Mouse (Mus musculus): Measurements from ENCODE around the gene Zfp2. TPM values are rescaled to one million over a fixed set of nuclear protein-coding genes. Genes with fewer than 3 reads are reported as not detected.
A peak's percentile ranks its signal among the peaks of the same experiment; 100 is the strongest.

The Zfp2 gene
- polyA plus RNA-seq, 1 experiment from 2014 or later = 59.9 TPM

DNA sequence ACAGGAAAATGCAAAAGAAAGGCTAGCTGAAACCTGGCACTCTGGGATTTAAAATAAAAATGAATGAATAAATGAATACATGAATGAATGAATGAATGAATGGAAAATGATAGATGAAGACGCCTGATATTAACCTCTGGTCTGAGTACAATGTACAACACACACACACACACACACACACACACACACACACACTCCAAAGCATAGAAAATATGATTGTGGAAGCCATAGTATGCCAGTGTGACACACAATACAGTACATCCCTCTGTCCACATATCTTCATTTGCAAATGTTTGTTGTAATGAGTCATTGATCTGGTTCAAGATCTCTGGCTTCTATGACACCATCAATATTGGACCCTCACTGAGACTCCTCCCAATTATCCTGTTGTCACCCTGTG is 16.1 kb upstream of the Zfp2 start:
- DNase-seq = peak; percentile 8
- H3K27me3 ChIP-seq (ENCODE audit: control insufficient read depth, insufficient read depth, low read length) = 0 out of 2 replicates have a peak, but pooled peaks cover 4% of the 10 kb centered on the region
- peak overlapping the region; percentile 93 for H3K4me2 ChIP-seq (ENCODE audit: low read length)
- H3K4me1 ChIP-seq (ENCODE audit: control insufficient read depth, insufficient read depth, low read length) = peaks cover 6% of the 10 kb centered on the region; the same call in 1 of the 2 replicates
- no peaks in the 10 kb centered on the region for H3K36me3 ChIP-seq (ENCODE audit: control insufficient read depth, insufficient read depth, low read length)
- H3K9me3 ChIP-seq (ENCODE audit: control insufficient read depth, low read length) = no peaks in the 10 kb centered on the region
- peak overlapping the region; percentile 81 for H3K27ac ChIP-seq (replicated peaks; ENCODE audit: low read depth, low read length)
- no peak overlapping the region for H3K9ac ChIP-seq (replicated peaks; ENCODE audit: low read length)
- H3K4me3 ChIP-seq (replicated peaks; ENCODE audit: low read depth, low read length) = peak overlapping the region; percentile 52; the same call in 1 of the 2 replicates
- 59% methylated on average over 1 of the region's 1 CpGs for WGBS
- ATAC-seq (ENCODE audit: low FRiP score, low TSS enrichment) = peak; percentile 53; the same call in 1 of the 2 replicates

DNA sequence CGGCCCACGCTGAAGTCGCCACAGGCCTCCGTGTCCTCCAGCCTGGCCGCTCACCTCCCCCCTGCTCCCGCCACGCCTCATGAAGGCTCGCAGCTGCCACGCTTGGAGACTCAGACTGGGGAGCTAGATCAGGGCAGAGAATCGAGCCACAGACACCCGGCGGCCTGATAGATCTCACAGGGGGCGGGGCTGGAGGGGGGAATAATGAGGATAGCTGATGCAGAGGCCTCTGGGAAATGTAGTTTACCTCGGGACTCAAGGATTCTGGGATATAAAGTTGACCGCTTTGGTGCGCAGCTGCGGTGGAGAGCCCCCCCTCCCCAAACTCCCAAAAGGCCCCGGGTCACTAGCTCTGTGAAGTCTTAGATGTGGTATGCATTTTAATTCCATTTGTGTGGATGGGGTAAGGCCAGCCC is 15.5 kb upstream of the Zfp2 start, which contains the start of gene Zfp354b:
TSS of gene Zfp354b (minus strand) at position 183 of the 416 bp plus-strand sequence.
- Histone ChIP-seq H3K27me3 (ENCODE audit: control insufficient read depth, insufficient read depth, low read length) (0 out of 2 replicates have a peak, but pooled peaks cover 4% of the 10 kb centered on the region), H3K4me3 (replicated peaks; ENCODE audit: low read depth, low read length) (peak within 1 kb of the TSS; percentile 52), H3K36me3 (ENCODE audit: control insufficient read depth, insufficient read depth, low read length) (no peaks in the 10 kb centered on the region), H3K4me2 (ENCODE audit: low read length) (peak within 1 kb of the TSS; percentile 93), H3K27ac (replicated peaks; ENCODE audit: low read depth, low read length) (peak within 1 kb of the TSS; percentile 81), H3K9ac (replicated peaks; ENCODE audit: low read length) (peak within 1 kb of the TSS; percentile 49), H3K9me3 (ENCODE audit: control insufficient read depth, low read length) (no peaks in the 10 kb centered on the region), H3K4me1 (ENCODE audit: control insufficient read depth, insufficient read depth, low read length) (peaks cover 6% of the 10 kb centered on the region; the same call in 1 of the 2 replicates)
- peak; percentile 97 for DNase-seq
- WGBS = under 1% methylated on average over 18 of the region's 18 CpGs
- peak; percentile 96 for ATAC-seq (ENCODE audit: low FRiP score, low TSS enrichment)

DNA sequence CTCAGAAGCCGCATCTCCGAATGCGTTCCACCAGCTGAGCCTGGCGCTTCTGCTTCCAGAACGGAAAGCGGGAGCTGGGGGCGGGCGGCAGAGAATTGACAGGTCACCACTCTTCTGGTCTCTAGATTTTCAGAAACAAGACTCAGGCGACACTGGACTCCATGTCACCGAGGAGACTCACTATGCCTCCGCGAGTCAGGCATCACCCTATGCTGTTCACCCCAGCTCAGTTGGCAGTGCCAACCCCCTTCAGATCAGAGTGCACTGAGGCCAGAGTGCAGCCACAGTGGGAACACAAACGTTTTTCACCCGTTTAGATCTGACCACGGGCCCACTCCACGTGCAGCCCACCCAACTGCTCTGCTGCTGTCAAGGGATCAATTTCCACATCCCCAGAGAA is 15.1 kb upstream of the Zfp2 start:
- WGBS = 3% methylated on average over 16 of the region's 16 CpGs
- Histone ChIP-seq H3K4me3 (replicated peaks; ENCODE audit: low read depth, low read length) (peak overlapping the region; percentile 52), H3K4me2 (ENCODE audit: low read length) (peak overlapping the region; percentile 93), H3K9me3 (ENCODE audit: control insufficient read depth, low read length) (no peaks in the 10 kb centered on the region), H3K36me3 (ENCODE audit: control insufficient read depth, insufficient read depth, low read length) (no peaks in the 10 kb centered on the region), H3K27me3 (ENCODE audit: control insufficient read depth, insufficient read depth, low read length) (0 out of 2 replicates have a peak, but pooled peaks cover 4% of the 10 kb centered on the region), H3K4me1 (ENCODE audit: control insufficient read depth, insufficient read depth, low read length) (peaks cover 6% of the 10 kb centered on the region; the same call in 1 of the 2 replicates), H3K9ac (replicated peaks; ENCODE audit: low read length) (peak overlapping the region; percentile 49), H3K27ac (replicated peaks; ENCODE audit: low read depth, low read length) (peak overlapping the region; percentile 81)
- peak; percentile 66; the same call in 1 of the 2 replicates for ATAC-seq (ENCODE audit: low FRiP score, low TSS enrichment)
- peak; percentile 61 for DNase-seq

DNA sequence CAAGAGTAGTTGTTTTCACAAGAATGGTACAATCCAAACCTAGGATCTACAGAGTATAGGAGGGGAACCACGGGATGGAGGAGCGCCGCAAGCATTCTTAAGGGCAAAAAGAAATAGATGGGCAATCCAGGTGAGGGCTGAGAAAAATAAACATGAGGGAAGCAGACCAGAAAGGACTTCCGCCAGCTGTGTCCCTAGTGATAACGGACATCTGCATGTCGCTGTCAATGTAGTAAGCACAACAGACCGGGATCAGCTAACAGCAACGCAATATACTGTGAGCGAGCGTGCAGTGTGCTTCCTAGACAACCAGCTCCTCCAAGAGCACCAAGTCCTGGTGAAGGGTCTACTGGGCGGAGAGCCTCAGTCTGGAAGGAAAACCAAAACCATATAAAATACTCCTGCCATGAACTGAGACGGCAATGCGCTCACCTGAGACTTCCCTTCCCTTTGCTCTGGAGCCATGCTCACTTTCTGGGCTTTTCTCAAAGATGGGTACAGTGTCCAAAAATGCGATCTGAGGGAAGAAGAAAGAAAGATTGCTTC is 14.6 kb upstream of the Zfp2 start:
- ATAC-seq (ENCODE audit: low FRiP score, low TSS enrichment) = no peak
- H3K4me1 ChIP-seq (ENCODE audit: control insufficient read depth, insufficient read depth, low read length) = peaks cover 6% of the 10 kb centered on the region; the same call in 1 of the 2 replicates
- peak overlapping the region; percentile 52 for H3K4me3 ChIP-seq (replicated peaks; ENCODE audit: low read depth, low read length)
- peak overlapping the region; percentile 49 for H3K9ac ChIP-seq (replicated peaks; ENCODE audit: low read length)
- H3K9me3 ChIP-seq (ENCODE audit: control insufficient read depth, low read length) = no peaks in the 10 kb centered on the region
- no peaks in the 10 kb centered on the region for H3K36me3 ChIP-seq (ENCODE audit: control insufficient read depth, insufficient read depth, low read length)
- H3K27ac ChIP-seq (replicated peaks; ENCODE audit: low read depth, low read length) = peak overlapping the region; percentile 81
- 0 out of 2 replicates have a peak, but pooled peaks cover 4% of the 10 kb centered on the region for H3K27me3 ChIP-seq (ENCODE audit: control insufficient read depth, insufficient read depth, low read length)
- WGBS = 24% methylated on average over 14 of the region's 14 CpGs
- peak overlapping the region; percentile 93 for H3K4me2 ChIP-seq (ENCODE audit: low read length)
- DNase-seq = peak; percentile 55

DNA sequence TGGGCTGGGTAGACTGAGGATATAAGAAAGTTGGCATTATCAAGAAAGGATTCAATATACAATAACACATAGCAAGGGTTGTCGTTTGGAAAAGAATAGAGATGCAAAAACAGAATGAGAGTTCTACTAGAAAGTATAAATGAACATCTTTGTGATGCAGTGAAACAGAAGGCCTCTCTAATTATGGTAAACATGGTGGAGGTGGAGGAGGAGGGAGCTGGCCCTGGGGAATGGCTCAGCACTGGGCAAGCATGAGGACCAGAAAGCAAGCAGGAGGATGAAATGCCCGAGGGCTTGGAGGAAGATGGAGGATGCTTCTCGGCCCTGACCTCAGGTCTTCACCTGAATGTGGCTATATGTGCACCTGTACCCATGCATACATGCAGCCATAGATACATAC is 1.5 kb downstream of the Zfp2 start:
- Histone ChIP-seq H3K4me2 (ENCODE audit: low read length) (peak overlapping the region; percentile 49; the same call in 1 of the 2 replicates), H3K9ac (replicated peaks; ENCODE audit: low read length) (no peak overlapping the region), H3K9me3 (ENCODE audit: control insufficient read depth, low read length) (peaks cover 30% of the 10 kb centered on the region), H3K27me3 (ENCODE audit: control insufficient read depth, insufficient read depth, low read length) (no peaks in the 10 kb centered on the region), H3K36me3 (ENCODE audit: control insufficient read depth, insufficient read depth, low read length) (peaks cover 29% of the 10 kb centered on the region), H3K4me1 (ENCODE audit: control insufficient read depth, insufficient read depth, low read length) (peaks cover 4% of the 10 kb centered on the region; the same call in 1 of the 2 replicates), H3K4me3 (replicated peaks; ENCODE audit: low read depth, low read length) (no peak overlapping the region), H3K27ac (replicated peaks; ENCODE audit: low read depth, low read length) (no peak overlapping the region)
- DNase-seq (no peak), ATAC-seq (ENCODE audit: low FRiP score, low TSS enrichment) (no peak)
- WGBS = 95% methylated on average over 3 of the region's 3 CpGs

DNA sequence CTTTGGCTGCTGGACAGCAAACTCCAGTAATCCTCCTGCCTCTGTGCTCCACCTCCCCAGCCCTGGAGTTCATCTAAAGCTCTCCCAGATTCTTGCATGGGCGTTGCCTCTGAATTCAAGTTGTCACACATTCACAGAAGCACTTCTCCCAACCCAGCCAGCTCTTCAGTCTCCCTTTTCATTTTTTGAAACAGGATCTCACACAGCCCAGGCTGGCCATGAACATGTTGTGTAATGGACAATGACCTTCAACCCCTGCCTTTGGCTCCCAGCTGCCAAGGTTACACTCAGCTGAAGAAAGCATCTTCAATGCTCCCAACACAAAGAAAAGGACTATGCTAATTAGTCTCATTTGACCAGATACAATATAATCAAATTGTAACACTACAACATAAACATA is 2.7 kb downstream of the Zfp2 start:
- H3K4me1 ChIP-seq (ENCODE audit: control insufficient read depth, insufficient read depth, low read length) = peaks cover 4% of the 10 kb centered on the region; the same call in 1 of the 2 replicates
- ATAC-seq (ENCODE audit: low FRiP score, low TSS enrichment) = no peak
- no peak overlapping the region for H3K4me2 ChIP-seq (ENCODE audit: low read length)
- H3K27me3 ChIP-seq (ENCODE audit: control insufficient read depth, insufficient read depth, low read length) = no peaks in the 10 kb centered on the region
- WGBS = 100% methylated on average over 1 of the region's 1 CpGs
- peaks cover 36% of the 10 kb centered on the region for H3K9me3 ChIP-seq (ENCODE audit: control insufficient read depth, low read length)
- H3K36me3 ChIP-seq (ENCODE audit: control insufficient read depth, insufficient read depth, low read length) = peaks cover 41% of the 10 kb centered on the region
- DNase-seq = no peak
- H3K27ac ChIP-seq (replicated peaks; ENCODE audit: low read depth, low read length) = no peak overlapping the region
- H3K9ac ChIP-seq (replicated peaks; ENCODE audit: low read length) = no peak overlapping the region
- no peak overlapping the region for H3K4me3 ChIP-seq (replicated peaks; ENCODE audit: low read depth, low read length)

DNA sequence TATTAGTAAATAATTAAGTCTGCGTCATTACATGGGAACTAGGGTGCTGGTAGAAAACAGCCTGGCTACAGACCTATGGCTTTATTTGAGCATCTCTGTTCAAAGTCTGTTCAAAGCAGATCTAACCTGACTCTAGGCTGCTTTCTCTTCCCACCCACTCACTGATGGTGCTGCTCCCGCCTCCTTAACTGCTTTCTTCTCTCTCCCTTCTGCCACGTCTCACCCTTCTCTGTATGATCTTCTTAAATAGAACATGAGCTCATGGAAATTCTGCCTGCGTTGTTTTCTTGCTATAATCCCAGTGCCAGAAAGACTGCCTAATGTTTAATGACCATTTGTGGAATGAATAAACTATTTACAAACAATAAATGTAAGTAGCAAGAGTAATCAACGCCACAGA is 7.8 kb downstream of the Zfp2 start:
- Histone ChIP-seq H3K27ac (replicated peaks; ENCODE audit: low read depth, low read length) (no peak overlapping the region), H3K4me3 (replicated peaks; ENCODE audit: low read depth, low read length) (no peak overlapping the region), H3K4me1 (ENCODE audit: control insufficient read depth, insufficient read depth, low read length) (no peaks in the 10 kb centered on the region), H3K36me3 (ENCODE audit: control insufficient read depth, insufficient read depth, low read length) (peaks cover 91% of the 10 kb centered on the region), H3K27me3 (ENCODE audit: control insufficient read depth, insufficient read depth, low read length) (no peaks in the 10 kb centered on the region), H3K9ac (replicated peaks; ENCODE audit: low read length) (no peak overlapping the region), H3K9me3 (ENCODE audit: control insufficient read depth, low read length) (peaks cover 71% of the 10 kb centered on the region), H3K4me2 (ENCODE audit: low read length) (no peak overlapping the region)
- ATAC-seq (ENCODE audit: low FRiP score, low TSS enrichment) (no peak), DNase-seq (no peak)
- WGBS = 82% methylated on average over 5 of the region's 5 CpGs

DNA sequence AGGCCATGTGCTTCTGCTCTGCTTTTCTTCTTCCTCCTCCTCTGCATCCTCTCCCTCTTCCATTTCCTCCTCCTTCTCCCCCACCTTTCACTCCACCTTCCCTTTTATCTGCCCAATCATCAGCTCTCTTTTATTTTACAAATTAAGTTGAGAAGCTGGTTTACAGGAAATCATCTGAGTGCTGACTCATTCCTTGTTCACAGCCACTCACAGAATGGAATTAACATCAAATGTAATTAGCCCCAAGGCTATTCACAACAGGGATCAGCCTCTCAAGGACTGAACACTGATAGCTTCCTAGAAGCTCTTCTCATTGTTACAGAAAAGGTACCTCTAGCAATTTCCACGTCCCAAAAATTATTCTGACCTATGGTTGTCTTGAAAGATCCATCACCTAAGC is 18.6 kb downstream of the Zfp2 start:
- DNase-seq = no peak
- peaks cover 66% of the 10 kb centered on the region for H3K9me3 ChIP-seq (ENCODE audit: control insufficient read depth, low read length)
- WGBS = 88% methylated on average over 1 of the region's 1 CpGs

DNA sequence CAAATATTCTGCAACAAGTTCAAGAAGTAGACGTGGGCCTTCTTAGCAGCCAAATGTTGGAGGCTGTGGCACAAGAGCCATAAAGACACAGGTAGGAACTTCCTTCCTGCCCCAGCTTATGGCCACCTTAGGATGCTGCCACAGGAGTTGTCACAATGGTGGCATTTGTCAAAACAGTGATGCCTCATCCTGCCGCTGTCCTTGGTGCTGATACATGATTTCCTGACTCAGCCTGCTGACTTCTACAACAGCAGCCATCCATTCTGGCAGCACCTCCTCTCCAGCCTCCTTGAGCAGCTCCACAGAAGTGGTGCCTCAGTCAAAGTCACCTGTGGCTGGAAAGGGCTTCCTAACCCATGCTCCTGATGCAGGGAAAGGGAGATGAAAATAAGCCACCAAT is 23.5 kb downstream of the Zfp2 start:
- Histone ChIP-seq H3K9ac (replicated peaks; ENCODE audit: low read length) (no peak overlapping the region), H3K36me3 (ENCODE audit: control insufficient read depth, insufficient read depth, low read length) (no peaks in the 10 kb centered on the region), H3K27me3 (ENCODE audit: control insufficient read depth, insufficient read depth, low read length) (no peaks in the 10 kb centered on the region), H3K4me2 (ENCODE audit: low read length) (no peak overlapping the region), H3K4me3 (replicated peaks; ENCODE audit: low read depth, low read length) (no peak overlapping the region), H3K27ac (replicated peaks; ENCODE audit: low read depth, low read length) (no peak overlapping the region), H3K9me3 (ENCODE audit: control insufficient read depth, low read length) (peaks cover 21% of the 10 kb centered on the region), H3K4me1 (ENCODE audit: control insufficient read depth, insufficient read depth, low read length) (no peaks in the 10 kb centered on the region)
- ATAC-seq (ENCODE audit: low FRiP score, low TSS enrichment) (no peak), DNase-seq (no peak)
- 60% methylated on average over 2 of the region's 2 CpGs for WGBS

More for the DNA sequence above, 18.6 kb downstream of the Zfp2 start:
- Histone ChIP-seq H3K9ac (replicated peaks; ENCODE audit: low read length) (no peak overlapping the region), H3K4me3 (replicated peaks; ENCODE audit: low read depth, low read length) (no peak overlapping the region), H3K4me1 (ENCODE audit: control insufficient read depth, insufficient read depth, low read length) (no peaks in the 10 kb centered on the region), H3K27ac (replicated peaks; ENCODE audit: low read depth, low read length) (no peak overlapping the region), H3K27me3 (ENCODE audit: control insufficient read depth, insufficient read depth, low read length) (no peaks in the 10 kb centered on the region), H3K4me2 (ENCODE audit: low read length) (no peak overlapping the region), H3K36me3 (ENCODE audit: control insufficient read depth, insufficient read depth, low read length) (peaks cover 43% of the 10 kb centered on the region)
- ATAC-seq (ENCODE audit: low FRiP score, low TSS enrichment) = no peak
